Mouse (Mus musculus): ENCODE results near the gene Runx3.

DNA sequence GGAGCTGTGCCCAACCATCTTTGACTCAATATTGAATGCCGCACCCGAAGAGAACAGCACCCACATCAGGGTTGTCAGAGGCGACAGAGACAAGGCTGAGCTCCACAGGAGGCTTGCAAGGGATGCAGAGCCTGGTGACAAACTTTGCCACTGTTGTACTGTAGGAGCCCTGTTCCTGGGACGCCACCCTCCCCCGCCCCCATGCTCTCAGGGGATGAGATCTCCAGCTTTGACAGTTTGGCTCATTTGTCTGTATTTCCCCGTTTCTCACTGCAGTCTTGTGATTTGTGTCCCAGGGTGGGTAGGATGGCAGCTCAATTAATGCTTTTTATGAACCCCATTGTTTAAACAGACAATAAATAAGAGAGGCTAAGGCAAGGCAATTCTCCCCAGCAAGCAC is 14.9 kb downstream of the Runx3 start:
- TF ChIP-seq CTCF (IDR thresholded peaks at IDR 0.05; ENCODE audit: borderline replicate concordance, insufficient read depth, low read length), result no peak
- no peak for TF ChIP-seq POLR2A (IDR thresholded peaks at IDR 0.05; ENCODE audit: low read depth, low read length)

Measured in embryonic fibroblast, embryonic 13.5 days (primary cell).